Mouse (Mus musculus) forebrain, embryonic 13.5 days (tissue): ENCODE data around the gene Smtnl1. TPM values are rescaled to one million over a fixed set of nuclear protein-coding genes. Genes with fewer than 3 reads are reported as not detected.

Source experiments
- ATAC-seq: fragments of 200-750 bp; cut with Nextera tagmentation; 2 replicates; pipeline ENCODE4 v1.8.0; 2017
- H3K27ac ChIP-seq: fragments of 300-500 bp; sonication (generic); 2 replicates; pipeline ENCODE4 v1.5.1; 2015; ENCODE audit warnings: inconsistent platforms, mild to moderate bottlenecking, moderate library complexity
- H3K27me3 ChIP-seq: fragments of 300-500 bp; sonication (generic); 2 replicates; pipeline ENCODE4 v1.6.1; 2015; ENCODE audit warnings: mild to moderate bottlenecking, inconsistent platforms
- H3K36me3 ChIP-seq: fragments of 300-500 bp; sonication (generic); 2 replicates; pipeline ENCODE4 v1.6.1; 2015; ENCODE audit warnings: mild to moderate bottlenecking, inconsistent platforms; ENCODE audit not compliant: poor library complexity, severe bottlenecking
- H3K4me1 ChIP-seq: fragments of 300-500 bp; sonication (generic); 2 replicates; pipeline ENCODE4 v1.6.1; 2015; ENCODE audit warnings: inconsistent platforms
- H3K4me2 ChIP-seq: fragments of 300-500 bp; sonication (generic); 2 replicates; pipeline ENCODE4 v1.6.1; 2015; ENCODE audit warnings: inconsistent platforms, mild to moderate bottlenecking, moderate library complexity
- H3K4me3 ChIP-seq: fragments of 300-500 bp; sonication (generic); 2 replicates; pipeline ENCODE4 v1.5.1; 2015; ENCODE audit warnings: mild to moderate bottlenecking, inconsistent platforms
- H3K9ac ChIP-seq: fragments of 300-500 bp; sonication (generic); 2 replicates; pipeline ENCODE4 v1.6.1; 2015; ENCODE audit warnings: mild to moderate bottlenecking, inconsistent platforms
- H3K9me3 ChIP-seq: fragments of 300-500 bp; sonication (generic); replicated peaks from 2 replicates; pipeline ENCODE4 v1.6.1; 2016; ENCODE audit warnings: inconsistent platforms
- WGBS: fragments of 180-500 bp; shearing (Covaris S2); methylation state at CpG from one replicate; pipeline ENCODE4 v1.1.7; 2015; 5-methylcytosine and 5-hydroxymethylcytosine counted together
- polyA plus RNA-seq: library from polyadenylated mRNA; unstranded; fragments of >200 nt; fragmentation: Nextera tagmentation; extraction: Ambion mirVana; gene quantifications from 2 replicates; pipeline ENCODE4 v1.2.1, GENCODE M21; 2015

Gene Smtnl1
- polyA plus RNA-seq, 1 experiment from 2014 or later = 0.09 TPM

- H3K27me3 ChIP-seq = peaks cover 35% of the 10 kb centered on the region
- peaks cover 42% of the 10 kb centered on the region for H3K4me1 ChIP-seq
- ATAC-seq = no peak
- H3K36me3 ChIP-seq = no peaks in the 10 kb centered on the region
- no peak overlapping the region for H3K27ac ChIP-seq
- H3K4me3 ChIP-seq = no peak overlapping the region
- peak overlapping the region; percentile 94; the same call in 1 of the 2 replicates for H3K4me2 ChIP-seq
- no peak overlapping the region for H3K9ac ChIP-seq
- no peaks in the 10 kb centered on the region for H3K9me3 ChIP-seq
- 24% methylated on average over 9 of the region's 9 CpGs for WGBS
These were observed 15.6 kb upstream of the Smtnl1 start for GRCm38 (mm10) chr2:84837817-84838592.

DNA sequence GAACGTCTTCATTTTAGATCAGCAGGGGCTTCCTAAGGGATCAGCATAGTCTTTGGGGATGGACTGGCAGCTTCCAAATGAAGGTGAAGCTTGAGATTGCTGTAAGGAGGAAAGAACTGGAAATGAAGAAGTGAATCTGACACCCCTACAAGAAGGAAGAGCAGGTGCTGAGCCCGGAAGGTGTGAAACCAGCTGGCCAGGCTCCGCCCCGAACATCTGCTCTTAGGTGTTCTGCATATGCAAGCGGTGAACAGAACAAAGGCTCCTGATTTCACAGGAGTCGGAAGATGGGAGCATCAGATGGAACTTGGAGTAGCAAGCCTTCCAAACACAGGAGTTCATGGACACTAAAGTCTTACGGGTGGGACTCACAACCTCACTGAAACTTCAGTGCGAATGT lies 14.7 kb upstream of the Smtnl1 start:
- WGBS = 64% methylated on average over 8 of the region's 8 CpGs
- no peak overlapping the region for H3K4me3 ChIP-seq

DNA sequence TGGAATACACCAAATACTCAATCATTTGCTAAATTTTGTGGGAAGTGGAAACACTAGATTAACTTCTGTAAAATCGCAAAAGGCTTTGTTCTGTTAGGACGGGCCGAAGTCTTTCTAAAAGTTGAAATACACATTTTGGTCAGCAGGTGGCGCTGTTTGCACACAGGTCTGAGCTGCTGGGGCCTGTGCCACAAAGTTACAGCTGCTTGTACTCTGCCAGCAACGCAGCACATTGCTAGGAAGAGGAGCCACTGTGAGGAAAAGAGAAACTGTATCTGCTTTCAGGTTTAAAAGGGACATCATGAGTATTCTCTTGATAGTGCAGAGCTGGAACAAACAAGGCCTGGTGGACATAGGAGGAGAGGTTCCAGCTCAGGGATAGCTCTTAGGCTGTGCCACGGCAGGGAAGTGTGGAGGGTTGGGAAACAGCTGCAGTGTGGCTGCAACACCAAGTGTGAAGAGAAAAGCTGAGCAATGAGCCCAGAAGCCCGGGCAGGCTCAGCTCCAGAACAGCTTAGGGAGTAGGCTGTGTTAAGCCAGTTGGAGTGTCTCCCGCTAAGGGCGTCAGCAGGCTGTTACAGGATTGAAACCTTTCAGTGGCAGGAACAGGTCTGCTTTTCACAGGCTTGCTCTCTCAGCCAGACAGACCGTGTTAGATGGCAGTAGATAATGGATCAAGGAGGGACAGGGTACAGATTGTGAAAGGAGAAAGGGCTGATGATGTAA lies 9.4 kb upstream of the Smtnl1 start:
- no peaks in the 10 kb centered on the region for H3K27me3 ChIP-seq
- no peaks in the 10 kb centered on the region for H3K9me3 ChIP-seq
- no peak overlapping the region for H3K4me3 ChIP-seq
- peak overlapping the region; percentile 14; the same call in 1 of the 2 replicates for H3K9ac ChIP-seq
- no peak overlapping the region for H3K4me2 ChIP-seq
- 29% methylated on average over 10 of the region's 10 CpGs for WGBS
- ATAC-seq = peak; percentile 79
- H3K4me1 ChIP-seq = peaks cover 15% of the 10 kb centered on the region
- H3K36me3 ChIP-seq = peaks cover 13% of the 10 kb centered on the region
- peak overlapping the region; percentile 49; the same call in 1 of the 2 replicates for H3K27ac ChIP-seq

More for the DNA sequence above, 14.7 kb upstream of the Smtnl1 start:
- no peak overlapping the region for H3K9ac ChIP-seq
- ATAC-seq = no peak
- no peak overlapping the region for H3K4me2 ChIP-seq
- peaks cover 35% of the 10 kb centered on the region for H3K27me3 ChIP-seq
- no peak overlapping the region for H3K27ac ChIP-seq
- no peaks in the 10 kb centered on the region for H3K36me3 ChIP-seq
- H3K9me3 ChIP-seq = no peaks in the 10 kb centered on the region
- peaks cover 41% of the 10 kb centered on the region for H3K4me1 ChIP-seq

- H3K4me1 ChIP-seq = peaks cover 15% of the 10 kb centered on the region
- peak overlapping the region; percentile 78 for H3K9ac ChIP-seq
- H3K27me3 ChIP-seq = no peaks in the 10 kb centered on the region
- ATAC-seq = peak; percentile 20
- H3K4me2 ChIP-seq = peak overlapping the region; percentile 100
- no peaks in the 10 kb centered on the region for H3K9me3 ChIP-seq
- peak overlapping the region; percentile 85 for H3K4me3 ChIP-seq
- WGBS = under 1% methylated on average over 29 of the region's 29 CpGs
- H3K36me3 ChIP-seq = peaks cover 13% of the 10 kb centered on the region
- no peak overlapping the region for H3K27ac ChIP-seq
These were observed 5.0 kb upstream of the Smtnl1 start for GRCm38 (mm10) chr2:84827283-84827920.

- peaks cover 13% of the 10 kb centered on the region for H3K36me3 ChIP-seq
- peak within 1 kb of the TSS; percentile 78 for H3K9ac ChIP-seq
- H3K9me3 ChIP-seq = no peaks in the 10 kb centered on the region
- H3K4me3 ChIP-seq = peak within 1 kb of the TSS; percentile 85
- H3K27ac ChIP-seq = no peak within 1 kb of the TSS
- no peaks in the 10 kb centered on the region for H3K27me3 ChIP-seq
- under 1% methylated on average over 34 of the region's 34 CpGs for WGBS
- H3K4me2 ChIP-seq = peak within 1 kb of the TSS; percentile 100
- ATAC-seq = peak; percentile 95
- H3K4me1 ChIP-seq = peaks cover 11% of the 10 kb centered on the region
These were observed 4.2 kb upstream of the Smtnl1 start, which contains the start of gene Timm10 for GRCm38 (mm10) chr2:84826488-84827282. Gene Timm10 (plus strand): TSS chr2:84826997.

DNA sequence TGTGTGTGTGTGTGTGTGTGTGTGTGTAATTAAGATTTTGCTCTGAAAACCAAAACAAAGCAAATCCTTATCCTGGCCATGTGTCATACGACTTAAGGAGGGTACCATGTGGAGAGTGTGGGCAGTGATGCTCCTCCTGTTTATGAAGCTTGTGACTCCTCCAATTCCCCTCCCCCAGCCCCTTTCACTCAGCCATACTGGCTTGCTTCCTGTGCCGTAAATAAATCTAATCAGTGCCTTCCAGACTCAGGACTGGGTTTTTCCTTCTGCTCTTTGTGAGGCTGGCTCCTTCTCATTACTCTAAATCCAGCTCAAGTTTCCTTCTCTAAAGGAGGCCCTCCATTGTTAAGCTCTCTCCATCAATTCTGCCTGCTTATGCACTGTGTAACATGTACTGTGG lies 785 bp upstream of the Smtnl1 start:
- Histone ChIP-seq H3K4me1 (peaks cover 10% of the 10 kb centered on the region), H3K36me3 (no peaks in the 10 kb centered on the region), H3K27ac (no peak overlapping the region), H3K4me2 (no peak overlapping the region), H3K9ac (no peak overlapping the region), H3K27me3 (peaks cover 7% of the 10 kb centered on the region; the same call in 1 of the 2 replicates), H3K9me3 (no peaks in the 10 kb centered on the region), H3K4me3 (no peak overlapping the region)
- 46% methylated on average over 2 of the region's 2 CpGs for WGBS
- ATAC-seq = no peak

DNA sequence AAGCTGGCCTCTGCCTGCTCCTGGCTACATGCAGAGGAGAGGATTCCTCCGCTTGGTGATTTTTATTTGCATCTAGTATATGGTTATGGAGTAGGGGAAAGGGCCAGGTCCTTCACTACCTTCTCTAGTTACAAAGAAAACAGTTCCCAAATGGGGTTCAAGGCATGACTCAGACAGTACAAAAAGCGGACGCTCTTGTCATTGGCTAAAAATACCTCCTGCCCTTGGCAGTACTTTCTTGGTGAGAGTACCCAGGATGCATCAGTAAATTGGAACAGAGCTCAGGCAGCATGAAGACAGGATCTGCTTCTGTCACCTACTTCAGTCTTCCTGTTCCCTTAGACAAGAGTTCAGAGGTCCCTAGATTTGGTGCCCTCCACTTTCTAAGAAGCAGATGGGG lies 2.6 kb downstream of the Smtnl1 start:
- Histone ChIP-seq H3K27me3 (peaks cover 7% of the 10 kb centered on the region; the same call in 1 of the 2 replicates), H3K36me3 (no peaks in the 10 kb centered on the region), H3K9ac (no peak overlapping the region), H3K4me2 (no peak overlapping the region), H3K4me1 (no peaks in the 10 kb centered on the region), H3K27ac (no peak overlapping the region), H3K9me3 (no peaks in the 10 kb centered on the region), H3K4me3 (no peak overlapping the region)
- no peak for ATAC-seq
- WGBS = 67% methylated on average over 3 of the region's 3 CpGs

GRCm38 (mm10) chr2:84812676-84813075 lies 9.8 kb downstream of the Smtnl1 start:
- ATAC-seq = no peak
- Histone ChIP-seq H3K4me3 (no peak overlapping the region), H3K4me2 (no peak overlapping the region), H3K4me1 (no peaks in the 10 kb centered on the region), H3K9me3 (no peaks in the 10 kb centered on the region), H3K36me3 (no peaks in the 10 kb centered on the region), H3K27me3 (no peaks in the 10 kb centered on the region), H3K9ac (no peak overlapping the region), H3K27ac (no peak overlapping the region)
- 75% methylated on average over 6 of the region's 6 CpGs for WGBS

DNA sequence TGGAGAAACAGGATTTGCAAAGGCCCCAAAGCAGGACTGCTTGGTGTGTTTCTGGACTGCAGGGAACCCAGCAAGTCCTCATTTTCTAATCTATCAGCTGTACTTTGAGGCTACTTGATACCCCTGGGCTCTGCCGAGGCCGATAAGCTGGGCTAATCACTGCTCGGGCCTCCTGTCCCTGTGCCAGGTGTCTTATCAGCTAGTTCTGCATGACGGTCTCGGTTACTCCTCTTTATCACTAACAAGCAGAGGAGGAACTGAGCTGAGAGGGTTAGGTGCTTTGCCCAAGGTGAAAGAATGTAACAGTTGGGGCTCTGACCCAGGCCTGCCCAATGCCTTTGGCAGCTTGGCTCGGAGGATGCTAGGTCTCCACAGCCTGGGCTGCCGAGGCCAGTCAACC lies 10.6 kb downstream of the Smtnl1 start:
- H3K4me3 ChIP-seq = no peak overlapping the region
- 88% methylated on average over 7 of the region's 7 CpGs for WGBS
- no peaks in the 10 kb centered on the region for H3K36me3 ChIP-seq
- no peak for ATAC-seq
- no peak overlapping the region for H3K27ac ChIP-seq
- H3K4me1 ChIP-seq = no peaks in the 10 kb centered on the region
- H3K4me2 ChIP-seq = no peak overlapping the region
- H3K9ac ChIP-seq = no peak overlapping the region
- no peaks in the 10 kb centered on the region for H3K27me3 ChIP-seq
- H3K9me3 ChIP-seq = no peaks in the 10 kb centered on the region

DNA sequence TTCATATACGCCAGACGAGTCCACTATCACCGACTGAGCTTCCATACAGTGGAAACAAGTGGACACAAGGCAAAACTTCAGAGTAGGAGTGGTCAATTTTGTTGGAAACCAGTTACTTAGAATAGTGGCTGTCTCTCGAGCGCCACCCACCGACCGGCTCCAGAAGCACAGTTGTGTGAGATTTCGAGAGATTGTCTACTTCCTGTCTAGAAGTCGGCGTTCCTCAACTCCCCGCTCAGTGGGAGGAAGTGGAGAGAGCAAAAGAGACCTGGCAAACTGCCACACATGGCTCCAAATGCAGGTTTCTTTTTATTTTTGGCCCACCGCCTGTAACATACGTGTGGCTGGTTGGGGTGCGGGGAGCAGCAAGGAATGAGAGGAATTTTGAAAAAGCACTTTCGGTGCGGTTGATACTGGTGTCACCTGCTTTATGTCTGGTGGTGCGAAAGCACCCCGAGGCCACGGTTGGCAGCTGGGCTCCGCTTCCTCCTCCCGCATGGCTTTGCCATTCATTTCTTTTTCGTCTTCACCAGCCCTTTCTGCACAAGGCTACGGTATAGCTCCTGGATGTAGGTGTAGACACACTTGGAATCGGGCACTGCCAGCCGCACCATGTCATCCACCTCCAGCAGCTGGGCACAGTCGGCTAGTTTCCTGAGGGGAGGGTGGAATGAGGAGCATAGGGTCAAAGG lies 11.4 kb downstream of the Smtnl1 start:
- Histone ChIP-seq H3K4me3 (no peak overlapping the region; the same call in 1 of the 2 replicates), H3K9ac (no peak overlapping the region)
- WGBS = 41% methylated on average over 26 of the region's 26 CpGs

GRCm38 (mm10) chr2:84810526-84810885 lies 11.9 kb downstream of the Smtnl1 start:
- Histone ChIP-seq H3K36me3 (no peaks in the 10 kb centered on the region), H3K27ac (no peak overlapping the region), H3K4me2 (peak overlapping the region; percentile 35; the same call in 1 of the 2 replicates), H3K4me1 (no peaks in the 10 kb centered on the region), H3K4me3 (no peak overlapping the region), H3K27me3 (no peaks in the 10 kb centered on the region), H3K9me3 (no peaks in the 10 kb centered on the region), H3K9ac (no peak overlapping the region)
- no peak; the same call in 1 of the 2 replicates for ATAC-seq
- WGBS = 52% methylated on average over 6 of the region's 6 CpGs

More for the DNA sequence above, 11.4 kb downstream of the Smtnl1 start:
- Histone ChIP-seq H3K9me3 (no peaks in the 10 kb centered on the region), H3K27ac (no peak overlapping the region), H3K36me3 (no peaks in the 10 kb centered on the region), H3K4me2 (peak overlapping the region; percentile 35), H3K4me1 (no peaks in the 10 kb centered on the region), H3K27me3 (no peaks in the 10 kb centered on the region)
- peak; percentile 84 for ATAC-seq
